Mouse (Mus musculus) heart, postnatal 0 days (tissue): ENCODE measurements around the gene Cerk. TPM values are rescaled to one million over a fixed set of nuclear protein-coding genes. Genes with fewer than 3 reads are reported as not detected.
"Not testable (repeated sequence)": the region's sequence is repeated elsewhere in the genome, so short reads cannot be mapped to it uniquely, and the experiment has no call there.

ENCODE experiments used
- ATAC-seq: fragments of 200-750 bp; cut with Nextera tagmentation; 2 replicates; pipeline ENCODE4 v1.8.0; 2017; ENCODE audit warnings: low read depth, moderate number of reproducible peaks, moderate library complexity; ENCODE audit not compliant: insufficient read depth
- DNase-seq: peaks from one replicate; pipeline ENCODE4 v3.0.0-alpha.2; 2016; ENCODE audit warnings: low spot score
- H3K27ac ChIP-seq: fragments of 300-500 bp; sonication (generic); 2 replicates; pipeline ENCODE4 v1.5.1; 2014; ENCODE audit warnings: low read depth, mild to moderate bottlenecking
- H3K27me3 ChIP-seq: fragments of 300-500 bp; sonication (generic); 2 replicates; pipeline ENCODE4 v1.6.1; 2014; ENCODE audit warnings: low read length, mixed read lengths; ENCODE audit not compliant: control insufficient read depth, insufficient read depth
- H3K36me3 ChIP-seq: fragments of 300-500 bp; sonication (generic); replicated peaks from 2 replicates; pipeline ENCODE4 v1.6.1; 2014; ENCODE audit warnings: low read length, mixed read lengths; ENCODE audit not compliant: control insufficient read depth, insufficient read depth
- H3K4me1 ChIP-seq: fragments of 300-500 bp; sonication (generic); 2 replicates; pipeline ENCODE4 v1.6.1; 2014; ENCODE audit warnings: antibody characterized with exemption; ENCODE audit not compliant: control insufficient read depth, insufficient read depth
- H3K4me2 ChIP-seq: fragments of 300-500 bp; sonication (generic); 2 replicates; pipeline ENCODE4 v1.6.1; 2014; ENCODE audit warnings: low read depth, mild to moderate bottlenecking, low read length, moderate library complexity
- H3K4me3 ChIP-seq: fragments of 300-500 bp; sonication (generic); 2 replicates; pipeline ENCODE4 v1.5.1; 2014; ENCODE audit warnings: low read depth, low read length
- H3K9ac ChIP-seq: fragments of 300-500 bp; sonication (generic); replicated peaks from 2 replicates; pipeline ENCODE4 v1.6.1; 2014; ENCODE audit warnings: low read depth, low read length, mixed read lengths
- H3K9me3 ChIP-seq: fragments of 300-500 bp; sonication (generic); replicated peaks from 2 replicates; pipeline ENCODE4 v1.6.1; 2016; ENCODE audit warnings: low read length; ENCODE audit not compliant: control insufficient read depth
- CTCF ChIP-seq: IDR thresholded peaks from 2 replicates; pipeline ENCODE4 v1.5.1; 2016; ENCODE audit warnings: antibody characterized with exemption, control low read depth, low read depth
- EP300 ChIP-seq: IDR thresholded peaks from 2 replicates; pipeline ENCODE4 v1.6.1; 2016; ENCODE audit warnings: antibody characterized with exemption, low read depth
- WGBS: fragments of 180-500 bp; shearing (Covaris S2); extraction: QIAGEN DNeasy Blood & Tissue Kit; methylation state at CpG from one replicate; pipeline ENCODE4 v1.1.7; 2014; 5-methylcytosine and 5-hydroxymethylcytosine counted together
- polyA plus RNA-seq: library from polyadenylated mRNA; unstranded; fragments of >200 nt; fragmentation: Nextera tagmentation; extraction: Ambion mirVana; gene quantifications from 2 replicates; pipeline ENCODE4 v1.2.1, GENCODE M21; 2015
- total RNA-seq: library from RNA; depleted of rRNA; stranded (reverse); fragments of >200 nt; gene quantifications from 2 replicates; pipeline ENCODE4 v1.2.3, GENCODE M21; 2014; ENCODE audit warnings: low replicate concordance

Cerk gene
- total and polyA plus RNA-seq, 2 experiments from 2014 or later, result 14.5 to 25.3 TPM

- Histone ChIP-seq H3K9ac (no peak overlapping the region), H3K4me1 (no peaks in the 10 kb centered on the region; the same call in 1 of the 2 replicates), H3K36me3 (no peaks in the 10 kb centered on the region), H3K4me3 (no peak overlapping the region), H3K9me3 (no peaks in the 10 kb centered on the region), H3K27me3 (no peaks in the 10 kb centered on the region), H3K4me2 (no peak overlapping the region), H3K27ac (no peak overlapping the region)
- ATAC-seq (no peak), DNase-seq (no peak)
- no peak for TF ChIP-seq CTCF
- no peak for TF ChIP-seq EP300
- WGBS, result 76% methylated on average over 4 of the region's 4 CpGs
Observed at GRCm38 (mm10) chr15:86221369-86221768, 35.4 kb upstream of the Cerk start.

- H3K27ac ChIP-seq, result no peak overlapping the region; the same call in 1 of the 2 replicates
- no peak for TF ChIP-seq EP300
- TF ChIP-seq CTCF, result no peak
Observed at GRCm38 (mm10) chr15:86220715-86221114, 34.8 kb upstream of the Cerk start.

GRCm38 (mm10) chr15:86220229-86220630, 34.3 kb upstream of the Cerk start:
- Histone ChIP-seq H3K36me3 (no peaks in the 10 kb centered on the region), H3K9me3 (no peaks in the 10 kb centered on the region), H3K9ac (0 out of 2 replicates have a peak overlapping the region, but pooled peaks have one; percentile 3), H3K27ac (no peak overlapping the region; the same call in 1 of the 2 replicates), H3K4me3 (no peak overlapping the region), H3K4me2 (no peak overlapping the region), H3K4me1 (peaks cover 3% of the 10 kb centered on the region; the same call in 1 of the 2 replicates), H3K27me3 (no peaks in the 10 kb centered on the region)
- TF ChIP-seq EP300 (no peak), CTCF (no peak)
- no peak for DNase-seq
- 65% methylated on average over 5 of the region's 5 CpGs for WGBS
- no peak for ATAC-seq

More at GRCm38 (mm10) chr15:86220715-86221114, 34.8 kb upstream of the Cerk start:
- 62% methylated on average over 4 of the region's 4 CpGs for WGBS
- ATAC-seq (no peak), DNase-seq (no peak)
- Histone ChIP-seq H3K4me1 (no peaks in the 10 kb centered on the region; the same call in 1 of the 2 replicates), H3K4me2 (no peak overlapping the region), H3K9ac (no peak overlapping the region), H3K36me3 (no peaks in the 10 kb centered on the region), H3K27me3 (no peaks in the 10 kb centered on the region), H3K9me3 (no peaks in the 10 kb centered on the region), H3K4me3 (no peak overlapping the region)

GRCm38 (mm10) chr15:86219534-86220228, 33.7 kb upstream of the Cerk start:
- Histone ChIP-seq H3K27ac (no peak overlapping the region), H3K4me3 (no peak overlapping the region), H3K27me3 (no peaks in the 10 kb centered on the region), H3K36me3 (no peaks in the 10 kb centered on the region), H3K9me3 (no peaks in the 10 kb centered on the region), H3K4me1 (peaks cover 8% of the 10 kb centered on the region), H3K9ac (no peak overlapping the region), H3K4me2 (no peak overlapping the region)
- WGBS, result 66% methylated on average over 7 of the region's 7 CpGs
- no peak for DNase-seq
- TF ChIP-seq EP300 (no peak), CTCF (no peak)
- ATAC-seq, result no peak

- H3K9me3 ChIP-seq, H3K9ac ChIP-seq, H3K4me3 ChIP-seq, H3K27me3 ChIP-seq, H3K36me3 ChIP-seq, DNase-seq, H3K4me2 ChIP-seq, ATAC-seq, H3K27ac ChIP-seq: not testable (repeated sequence)
- WGBS, result 71% methylated on average over 9 of the region's 9 CpGs
- peaks cover 16% of the 10 kb centered on the region for H3K4me1 ChIP-seq
Observed at GRCm38 (mm10) chr15:86216641-86217040, 30.7 kb upstream of the Cerk start.
